Mouse (Mus musculus) lung, postnatal 0 days (tissue): ENCODE results near the gene Fam166a.

ENCODE experiments used
- CTCF ChIP-seq: IDR thresholded peaks from 2 replicates; pipeline ENCODE4 v1.5.1; 2016; ENCODE audit warnings: antibody characterized with exemption, mild to moderate bottlenecking
- EP300 ChIP-seq: IDR thresholded peaks from 2 replicates; pipeline ENCODE4 v1.6.1; 2016; ENCODE audit warnings: antibody characterized with exemption, mild to moderate bottlenecking, control low read depth

DNA sequence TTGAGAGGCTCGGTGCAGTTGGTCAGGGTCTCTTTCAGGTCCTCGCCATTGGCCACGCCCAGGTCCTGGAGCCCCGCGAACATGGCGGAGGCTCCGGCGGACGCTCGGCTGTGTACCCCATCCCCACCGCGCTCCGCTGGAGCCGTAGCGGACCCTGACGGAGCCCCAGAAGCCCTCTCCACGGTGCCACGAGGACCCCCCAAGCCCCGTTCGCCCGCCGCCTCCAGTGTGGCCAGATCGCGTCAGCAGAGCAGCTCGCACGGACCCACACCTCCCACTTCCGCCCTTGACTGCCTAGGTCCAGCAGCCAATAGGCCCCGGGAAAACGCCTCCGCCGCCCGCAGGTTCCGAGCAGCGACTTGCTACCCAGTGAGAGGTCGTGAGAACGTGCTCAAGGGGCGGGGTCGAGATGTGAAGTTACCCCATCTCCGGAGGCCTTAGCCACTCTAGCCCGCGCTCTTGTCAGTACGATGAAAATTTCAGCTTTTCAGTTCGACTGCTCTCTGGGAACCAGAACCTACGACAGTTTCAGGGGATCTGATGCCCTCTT lies 7.3 kb upstream of the Fam166a start, which contains the start of gene Nelfb:
- TF ChIP-seq CTCF = no peak; the same call in 1 of the 2 replicates
- TF ChIP-seq EP300 = no peak
